Mouse (Mus musculus): ENCODE data around the gene Cenpb.
A peak's percentile ranks its signal among the peaks of the same experiment; 100 is the strongest.

DNA sequence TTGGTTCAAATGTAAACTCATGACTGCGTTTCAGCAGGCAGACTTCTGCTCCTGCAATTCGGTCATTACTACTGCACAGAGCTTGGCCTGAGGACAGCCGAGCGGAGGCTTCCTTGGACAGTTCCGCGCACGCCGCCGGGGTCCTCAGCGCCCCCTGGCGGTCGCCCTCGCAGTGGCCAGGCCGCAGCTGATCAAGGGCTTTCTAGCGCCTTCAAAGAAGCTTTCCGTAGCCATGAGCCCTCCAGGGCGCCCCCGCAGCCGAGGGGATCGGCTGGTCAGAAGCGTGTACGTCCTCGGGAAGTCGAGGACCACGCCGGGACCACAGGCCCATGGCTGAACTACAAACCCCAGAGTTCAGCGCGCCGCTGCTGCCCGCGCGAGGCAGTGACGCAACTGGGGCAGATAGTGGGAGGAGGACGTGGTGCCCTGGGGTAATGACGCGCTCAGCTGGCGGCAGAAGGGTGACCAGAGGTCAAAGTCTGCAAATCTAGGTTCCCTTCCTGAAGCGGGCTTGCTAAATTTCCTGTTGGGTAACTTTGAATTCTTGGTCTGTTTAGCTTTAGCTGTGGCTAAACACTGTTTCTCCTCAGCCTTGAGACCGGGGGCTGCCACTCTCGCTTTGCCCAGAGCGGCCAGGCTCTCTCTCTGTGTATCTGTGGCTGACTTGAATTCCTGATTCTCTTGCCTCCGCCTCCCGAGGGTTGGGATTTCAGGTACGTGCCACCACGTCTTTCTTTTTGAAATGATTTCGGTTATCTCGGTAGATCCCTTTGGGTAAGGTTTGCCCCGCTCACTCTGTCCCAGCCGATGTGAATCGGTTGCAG, 30.3 kb upstream of the Cenpb start:
- no peak for TF ChIP-seq USF1 (IDR thresholded peaks at IDR 0.05; ENCODE audit: low read depth)
- peak; percentile 89 for TF ChIP-seq POLR2A (IDR thresholded peaks at IDR 0.05; ENCODE audit: insufficient read length, low read depth)

Data from myocyte (in vitro differentiated cells).